Mouse (Mus musculus) lung, postnatal 14 days (tissue): ENCODE data around the gene Slc12a8.

Source experiments
- DNase-seq: peaks from one replicate; pipeline ENCODE4 v3.0.0; 2021

Slc12a8 gene

GRCm38 (mm10) chr16:33584455-33585082 is 67.4 kb downstream of the Slc12a8 start:
- peak; percentile 55 for DNase-seq

- DNase-seq = no peak
These were observed 67.9 kb downstream of the Slc12a8 start for GRCm38 (mm10) chr16:33585083-33585460.

GRCm38 (mm10) chr16:33587283-33588127 is 70.4 kb downstream of the Slc12a8 start:
- peak; percentile 63 for DNase-seq

GRCm38 (mm10) chr16:33588845-33589244 is 71.7 kb downstream of the Slc12a8 start:
- DNase-seq = no peak

GRCm38 (mm10) chr16:33590438-33590837 is 73.3 kb downstream of the Slc12a8 start:
- DNase-seq = no peak

- DNase-seq = no peak
These were observed 74.4 kb downstream of the Slc12a8 start for GRCm38 (mm10) chr16:33591390-33592067.

- DNase-seq = no peak
These were observed 75.2 kb downstream of the Slc12a8 start for GRCm38 (mm10) chr16:33592286-33592685.

GRCm38 (mm10) chr16:33593467-33593866 is 76.3 kb downstream of the Slc12a8 start:
- DNase-seq = no peak

- no peak for DNase-seq
These were observed 77.1 kb downstream of the Slc12a8 start for GRCm38 (mm10) chr16:33594037-33594771.

GRCm38 (mm10) chr16:33595235-33595769 is 78.2 kb downstream of the Slc12a8 start:
- DNase-seq = no peak

- no peak for DNase-seq
These were observed 79.1 kb downstream of the Slc12a8 start for GRCm38 (mm10) chr16:33596213-33596612.

- peak; percentile 42 for DNase-seq
These were observed 83.1 kb downstream of the Slc12a8 start for GRCm38 (mm10) chr16:33600216-33600615.

- no peak for DNase-seq
These were observed 84.2 kb downstream of the Slc12a8 start for GRCm38 (mm10) chr16:33601299-33601698.

- DNase-seq = no peak
These were observed 88.8 kb downstream of the Slc12a8 start for GRCm38 (mm10) chr16:33605647-33606596.

GRCm38 (mm10) chr16:33606691-33607532 is 89.8 kb downstream of the Slc12a8 start:
- DNase-seq = no peak

GRCm38 (mm10) chr16:33609554-33609953 is 92.4 kb downstream of the Slc12a8 start:
- no peak for DNase-seq

GRCm38 (mm10) chr16:33610466-33610865 is 93.3 kb downstream of the Slc12a8 start:
- no peak for DNase-seq

GRCm38 (mm10) chr16:33611291-33611690 is 94.2 kb downstream of the Slc12a8 start:
- no peak for DNase-seq

- peak; percentile 62 for DNase-seq
These were observed 95.1 kb downstream of the Slc12a8 start for GRCm38 (mm10) chr16:33612056-33612770.

GRCm38 (mm10) chr16:33615986-33616385 is 98.9 kb downstream of the Slc12a8 start:
- no peak for DNase-seq
